Mouse (Mus musculus): Measurements from ENCODE around the gene Marveld2. TPM values are rescaled to one million over a fixed set of nuclear protein-coding genes. Genes with fewer than 3 reads are reported as not detected.

The Marveld2 gene
- total RNA-seq, 2 experiments from 2014 or later: 2.6 to 4.4 TPM

DNA sequence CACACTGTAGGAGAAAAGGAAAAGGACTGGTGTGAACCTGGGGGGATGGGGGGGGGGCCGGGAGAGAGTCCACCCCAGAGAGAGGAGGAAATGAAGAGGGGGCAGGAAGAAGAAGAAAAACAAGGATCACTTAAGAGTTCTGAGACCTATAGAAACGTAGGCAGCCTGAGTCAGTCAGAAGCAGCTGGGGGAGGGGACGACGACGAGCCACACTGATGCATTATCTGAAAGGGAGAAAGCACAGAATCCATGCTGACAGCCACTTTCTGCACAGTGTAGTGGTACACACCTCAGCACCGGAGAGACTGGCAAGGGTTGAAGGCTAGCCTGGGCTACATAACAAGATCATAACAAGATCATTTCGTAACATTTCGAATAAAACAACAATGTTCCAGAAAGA, 15.7 kb downstream of the Marveld2 start:
- DNase-seq (ENCODE audit: low spot score in 2 of 2): no peak

DNA sequence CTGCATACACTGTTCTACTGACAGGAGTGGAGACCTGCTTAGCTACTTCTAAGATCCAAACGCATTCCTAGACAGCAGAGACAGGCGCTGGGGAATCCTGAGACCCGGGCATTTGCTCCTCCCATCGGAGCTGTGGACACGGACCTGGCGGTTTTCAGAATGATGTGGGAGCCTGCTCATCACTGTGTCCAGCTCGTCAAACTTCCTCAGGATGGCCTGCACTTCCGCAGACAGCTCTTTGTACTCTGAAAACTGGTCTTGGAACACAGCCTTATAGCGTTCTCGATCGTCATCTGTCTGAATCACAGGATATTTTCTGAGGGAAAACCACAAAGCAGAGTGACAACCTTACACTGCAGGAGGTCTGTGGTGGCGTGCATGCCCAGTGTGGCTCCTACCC, 16.5 kb downstream of the Marveld2 start:
- no peak for DNase-seq (ENCODE audit: low spot score in 2 of 2)

DNA sequence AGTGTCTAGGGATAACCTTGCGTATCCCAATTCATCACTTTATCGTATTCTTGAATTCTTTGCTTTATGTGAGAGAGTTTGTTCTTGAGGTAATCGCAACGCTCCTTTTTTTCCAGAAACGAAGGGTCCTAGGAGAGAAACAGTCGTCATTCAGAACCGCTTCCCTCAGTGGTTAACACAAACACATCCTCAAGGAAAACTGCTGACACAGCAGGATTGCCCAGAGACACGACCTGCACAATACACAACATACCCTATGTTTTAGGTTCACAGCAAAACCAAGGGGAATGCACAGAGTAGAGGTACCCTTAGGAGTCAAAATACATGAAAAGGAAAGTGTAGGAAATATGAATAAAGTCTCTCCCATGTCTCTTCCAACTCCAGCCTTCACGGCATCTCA, 19.5 kb downstream of the Marveld2 start:
- no peak for DNase-seq (ENCODE audit: low spot score in 2 of 2)

DNA sequence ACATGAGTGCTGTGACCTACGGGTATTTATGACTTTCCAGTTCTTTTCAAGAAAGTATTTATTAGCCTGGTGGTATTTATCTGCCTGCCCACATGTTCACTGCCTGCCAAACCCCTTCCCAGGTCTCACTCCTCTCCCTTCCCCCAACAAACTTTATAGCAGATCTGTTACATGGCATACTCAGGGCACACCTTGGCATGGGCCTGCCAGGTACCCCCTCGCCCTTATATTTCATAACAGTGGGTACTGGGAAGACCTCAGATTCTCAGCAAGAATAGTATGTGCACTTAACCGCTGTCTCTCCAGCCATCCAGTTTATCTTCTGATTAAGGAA, 21.3 kb downstream of the Marveld2 start:
- no peak for DNase-seq (ENCODE audit: low spot score in 2 of 2)

DNA sequence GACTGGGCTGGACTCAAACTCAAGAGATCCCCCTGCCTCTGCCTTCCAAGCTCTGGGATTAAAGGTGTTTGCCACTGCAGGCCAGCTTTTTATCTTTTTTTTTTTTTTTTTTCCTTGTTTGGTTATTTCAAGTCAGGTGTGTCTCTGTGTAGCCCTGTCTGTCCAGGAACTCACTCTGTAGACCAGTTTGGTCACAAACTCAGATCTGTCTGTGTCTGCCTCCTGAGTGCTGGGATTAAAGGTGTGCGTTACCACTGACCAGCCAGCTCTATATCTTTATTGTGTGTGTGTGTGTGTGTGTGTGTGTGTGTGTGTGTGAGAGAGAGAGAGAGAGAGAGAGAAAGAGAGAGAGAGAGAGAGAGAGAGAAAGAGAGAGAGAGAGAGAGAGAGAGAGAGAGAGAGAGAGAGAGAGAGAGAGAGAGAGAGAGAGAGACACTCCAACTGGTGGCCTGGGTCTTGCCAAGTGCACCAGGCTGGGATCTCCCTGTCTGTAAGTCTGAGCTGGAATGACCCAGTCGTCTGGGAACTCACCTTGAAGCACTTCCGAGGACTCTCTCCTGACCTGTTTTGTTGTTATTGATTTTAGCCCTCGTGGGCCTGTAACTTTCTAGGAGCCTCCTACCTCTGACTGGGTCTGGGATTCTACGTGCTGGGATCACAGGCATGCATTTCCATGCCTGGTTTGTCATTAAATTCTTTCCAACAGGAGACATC, 21.8 kb downstream of the Marveld2 start:
- no peak for DNase-seq (ENCODE audit: low spot score in 2 of 2)

DNA sequence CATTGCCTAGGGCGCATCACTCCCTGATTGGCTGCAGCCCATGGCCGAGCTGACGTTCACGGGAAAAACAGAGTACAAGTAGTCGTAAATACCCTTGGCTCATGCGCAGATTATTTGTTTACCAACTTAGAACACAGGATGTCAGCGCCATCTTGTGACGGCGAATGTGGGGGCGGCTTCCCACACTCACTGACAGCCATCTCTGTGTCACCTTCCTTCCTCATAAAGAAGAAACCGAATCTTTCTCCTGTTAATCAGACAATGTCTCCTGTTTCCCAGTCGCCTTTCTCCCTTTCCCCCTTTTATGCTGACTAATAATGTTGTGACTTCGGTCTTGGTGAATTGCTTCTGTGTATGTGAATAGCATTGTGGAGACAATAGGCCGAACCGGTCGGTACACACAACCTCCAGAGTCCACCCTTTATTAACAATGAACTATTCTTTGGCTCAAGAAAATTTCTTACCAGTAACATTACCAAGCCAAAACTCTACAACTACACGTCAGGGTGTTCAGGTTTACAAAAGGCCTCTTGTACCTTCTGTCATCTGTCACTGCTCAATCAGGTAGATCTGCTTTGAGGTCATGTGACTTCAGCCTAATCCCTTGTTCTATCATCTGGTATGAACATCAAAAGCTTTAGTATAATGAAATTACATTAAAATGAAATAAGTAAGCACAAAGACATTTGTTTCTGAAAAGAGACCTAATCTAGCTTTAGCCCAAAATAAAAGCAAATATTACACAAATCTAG, 22.6 kb downstream of the Marveld2 start:
- DNase-seq (ENCODE audit: low spot score in 2 of 2): no peak

DNA sequence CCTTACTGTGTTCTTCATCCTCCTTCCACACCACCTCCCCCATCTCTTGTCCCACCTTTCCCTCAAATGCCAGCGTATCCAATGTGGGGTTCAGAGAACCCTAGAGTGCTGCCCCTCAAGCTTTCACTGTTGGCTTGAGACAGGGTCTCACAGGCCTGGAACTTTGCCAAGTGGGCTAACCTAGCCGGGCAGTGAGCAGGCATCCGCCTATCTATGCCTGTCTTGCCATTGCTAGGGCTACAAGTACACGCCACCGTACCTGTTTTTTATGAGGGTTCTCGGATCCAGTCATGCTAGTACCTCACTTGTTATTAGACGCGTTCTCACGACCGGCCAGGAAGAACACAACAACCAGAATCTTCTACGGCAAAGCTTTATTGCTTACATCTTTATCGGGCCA, 28.1 kb downstream of the Marveld2 start:
- DNase-seq (ENCODE audit: low spot score in 2 of 2): no peak

DNA sequence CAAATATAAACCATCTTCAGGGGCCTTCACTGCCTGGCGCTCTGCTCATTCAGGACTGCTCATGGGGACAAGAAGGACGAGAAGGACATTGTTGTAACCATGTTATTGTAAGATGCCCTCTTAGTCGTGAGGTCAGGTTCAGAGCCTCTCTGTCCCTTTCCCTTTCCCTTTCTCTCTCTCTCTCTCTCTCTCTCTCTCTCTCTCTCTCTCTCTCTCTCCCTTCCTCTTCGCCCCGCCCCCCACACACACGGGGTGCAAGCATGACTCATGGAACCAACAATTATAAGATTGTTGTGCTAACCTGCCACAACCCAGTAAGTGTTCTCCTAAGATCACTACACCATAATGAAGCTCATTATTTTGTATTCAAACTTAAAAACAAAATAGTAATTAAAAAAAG, 34.6 kb downstream of the Marveld2 start:
- no peak for DNase-seq (ENCODE audit: low spot score in 2 of 2)

DNA sequence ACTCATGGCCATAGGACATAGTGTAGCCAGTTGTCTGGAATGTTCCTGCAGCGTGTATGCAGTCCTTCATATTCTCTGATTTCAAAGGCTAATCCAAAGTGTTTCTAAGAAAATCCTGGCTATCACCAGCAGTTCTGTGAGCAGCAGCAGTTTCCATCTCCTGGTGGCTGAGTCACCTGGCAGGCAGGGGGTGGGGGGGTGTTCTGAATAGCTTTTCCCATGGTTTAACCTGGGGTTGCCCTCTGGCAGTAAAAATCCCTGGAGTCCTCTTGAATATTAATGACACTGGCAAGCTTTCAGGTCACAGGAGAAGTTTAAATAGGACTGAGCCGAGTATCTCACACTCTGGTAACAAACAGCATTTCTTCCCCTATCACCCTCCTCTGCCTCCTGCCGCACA, 35.1 kb downstream of the Marveld2 start:
- no peak for DNase-seq (ENCODE audit: low spot score in 2 of 2)

DNA sequence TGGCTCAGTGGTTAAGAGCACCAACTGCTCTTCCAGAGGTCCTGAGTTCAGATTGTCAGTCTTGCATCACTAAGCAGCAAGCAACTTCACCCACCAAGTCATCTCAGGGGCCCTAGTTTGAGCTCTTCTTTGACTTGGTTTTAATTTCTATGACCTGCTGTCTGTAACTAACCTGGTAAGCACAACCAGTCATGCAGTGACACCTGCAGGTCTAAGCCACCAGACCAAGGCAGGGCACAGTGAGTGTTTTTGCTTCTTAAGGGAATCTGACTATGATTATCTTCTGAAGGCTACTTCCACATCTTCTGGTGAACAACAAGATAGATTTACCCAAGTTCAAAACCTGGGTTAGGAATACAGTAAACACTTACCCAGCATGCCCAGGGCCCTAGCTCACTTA, 36.8 kb downstream of the Marveld2 start:
- DNase-seq (ENCODE audit: low spot score in 2 of 2): no peak

DNA sequence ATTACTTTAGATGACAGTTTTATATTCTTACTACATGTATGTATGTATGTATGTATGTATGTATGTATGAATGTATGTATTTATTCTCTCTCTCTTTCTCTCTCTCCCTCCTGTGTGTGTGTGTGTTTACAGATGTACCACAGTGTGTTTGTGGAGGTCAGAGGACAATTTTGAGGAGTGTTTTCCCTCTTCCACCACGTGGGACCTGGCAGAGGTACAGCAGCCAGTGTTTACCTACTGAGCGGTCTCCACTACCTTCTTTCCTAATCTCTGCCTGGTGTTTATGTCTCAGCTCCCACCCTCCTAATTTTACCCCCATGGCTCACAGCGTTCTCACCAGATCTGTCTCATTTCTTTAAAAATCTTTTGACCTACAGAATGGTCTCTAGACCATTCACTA, 37.6 kb downstream of the Marveld2 start:
- no peak for DNase-seq (ENCODE audit: low spot score in 2 of 2)

DNA sequence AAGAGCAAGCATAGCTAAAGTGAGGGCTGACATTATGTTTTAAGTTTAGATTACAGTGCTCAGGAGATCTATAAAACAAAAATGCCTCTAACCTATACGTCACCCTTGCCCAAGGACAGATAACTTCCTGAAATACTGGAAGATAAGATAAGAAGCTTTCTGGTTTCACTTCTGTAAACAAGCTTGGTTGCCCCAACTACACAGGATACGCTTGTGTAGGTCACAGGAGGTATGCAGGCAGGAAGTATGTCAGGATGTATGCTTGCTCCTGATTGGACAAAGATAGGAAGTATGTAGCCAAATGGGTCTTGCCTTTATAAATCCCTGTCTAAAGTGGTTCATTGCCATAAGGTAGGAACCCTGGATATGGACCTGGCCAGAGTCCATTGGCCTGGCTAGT, 40.8 kb downstream of the Marveld2 start:
- no peak for DNase-seq (ENCODE audit: low spot score in 2 of 2)

DNA sequence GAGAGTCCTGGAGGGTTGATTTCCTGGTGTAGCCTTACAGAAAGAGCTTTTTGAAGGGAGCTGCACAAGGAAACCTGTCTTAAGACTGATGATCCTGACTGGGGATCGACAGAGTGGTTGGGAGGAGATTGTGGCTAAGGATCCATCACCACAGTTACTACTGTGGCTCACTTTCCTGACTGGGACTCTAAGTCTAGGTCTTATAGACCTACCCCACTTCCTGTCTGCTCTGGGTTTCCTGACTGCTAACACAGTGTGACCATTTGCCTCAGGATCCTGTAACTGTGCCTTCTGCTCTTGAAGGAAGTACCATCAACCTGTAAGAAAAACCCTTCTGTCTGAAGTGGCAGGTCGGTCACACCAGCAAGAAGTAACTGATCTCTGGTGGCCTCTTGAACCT, 46.1 kb downstream of the Marveld2 start:
- no peak for DNase-seq (ENCODE audit: low spot score in 2 of 2)

DNA sequence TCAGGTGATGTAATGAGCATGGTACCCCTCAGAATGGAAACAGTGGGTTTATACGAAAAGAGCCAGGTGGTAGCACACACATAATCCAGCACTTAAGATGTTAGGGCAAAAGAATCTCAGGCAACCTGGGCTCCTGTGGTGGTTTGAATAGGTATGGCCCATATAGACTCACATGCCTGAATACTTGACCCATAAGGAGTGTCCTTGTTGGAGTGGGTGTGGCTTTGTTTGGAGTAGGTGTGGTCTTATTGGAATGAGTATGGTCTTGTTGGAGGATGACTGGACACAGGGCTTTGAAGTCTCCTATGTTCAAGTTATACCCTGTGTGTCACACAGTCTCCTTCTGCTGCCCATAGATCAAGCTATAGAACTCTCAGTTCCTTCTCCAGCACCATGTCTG, 48.4 kb downstream of the Marveld2 start:
- DNase-seq (ENCODE audit: low spot score in 2 of 2): no peak

DNA sequence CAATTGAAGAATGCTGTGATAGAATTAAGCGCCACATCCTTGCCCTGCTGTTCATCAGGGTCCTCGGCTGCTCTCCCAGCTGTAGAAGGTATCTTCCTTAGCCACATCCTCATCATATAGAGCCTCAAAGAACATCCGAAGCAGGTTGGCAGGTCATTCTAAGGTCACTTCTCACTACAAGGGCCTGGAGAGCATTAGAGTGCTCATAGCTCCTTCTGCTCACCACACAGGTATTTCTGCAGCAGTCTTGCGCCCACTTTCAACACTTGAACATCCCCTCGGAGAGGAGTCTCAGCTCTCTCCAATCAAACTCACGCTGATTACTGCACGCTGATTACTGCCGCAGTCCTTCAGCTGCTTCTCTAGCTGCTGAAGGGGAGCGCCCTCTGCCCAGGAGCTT, 57.3 kb downstream of the Marveld2 start:
- no peak for DNase-seq (ENCODE audit: low spot score in 2 of 2)

DNA sequence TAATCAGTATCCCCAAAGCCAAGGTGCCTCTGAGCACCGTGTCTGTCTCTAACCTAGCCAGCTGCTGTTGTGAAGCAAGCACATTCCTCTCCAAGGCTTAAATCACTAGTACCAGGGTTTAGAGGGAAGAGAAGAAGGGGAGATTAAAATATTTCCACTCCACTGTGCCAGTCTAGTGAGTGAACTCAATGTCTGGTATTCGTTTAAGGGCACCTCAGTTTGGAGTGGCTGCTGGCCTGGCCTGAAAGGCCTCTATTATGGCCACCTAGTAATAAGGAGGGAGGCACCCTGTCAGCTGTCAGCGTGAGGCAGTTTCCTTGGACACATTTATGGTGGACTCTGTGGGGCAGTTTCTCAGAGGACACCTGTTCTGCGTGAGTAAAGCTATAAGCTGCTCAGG, 59.8 kb downstream of the Marveld2 start:
- DNase-seq (ENCODE audit: low spot score in 2 of 2): no peak

DNA sequence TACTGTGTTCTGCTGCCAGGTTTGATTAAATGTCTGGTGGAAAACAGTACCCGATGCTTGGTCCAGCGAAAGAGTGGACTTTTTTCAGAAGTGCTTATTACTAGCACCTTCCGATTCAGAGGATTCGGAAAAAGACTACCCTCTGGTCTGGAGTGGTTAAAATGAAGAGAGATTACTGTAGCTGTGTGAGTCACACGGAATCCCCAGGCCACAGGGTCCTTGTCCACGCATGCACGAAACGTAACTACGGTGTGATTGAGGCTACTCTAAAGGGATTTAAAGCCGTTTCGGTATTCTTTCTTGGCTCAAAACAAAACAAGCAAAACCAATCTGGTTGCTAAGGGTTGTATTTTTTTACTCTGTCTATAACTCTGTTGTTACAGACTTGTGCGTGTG, 63.7 kb downstream of the Marveld2 start:
- DNase-seq (ENCODE audit: low spot score in 2 of 2): no peak

DNA sequence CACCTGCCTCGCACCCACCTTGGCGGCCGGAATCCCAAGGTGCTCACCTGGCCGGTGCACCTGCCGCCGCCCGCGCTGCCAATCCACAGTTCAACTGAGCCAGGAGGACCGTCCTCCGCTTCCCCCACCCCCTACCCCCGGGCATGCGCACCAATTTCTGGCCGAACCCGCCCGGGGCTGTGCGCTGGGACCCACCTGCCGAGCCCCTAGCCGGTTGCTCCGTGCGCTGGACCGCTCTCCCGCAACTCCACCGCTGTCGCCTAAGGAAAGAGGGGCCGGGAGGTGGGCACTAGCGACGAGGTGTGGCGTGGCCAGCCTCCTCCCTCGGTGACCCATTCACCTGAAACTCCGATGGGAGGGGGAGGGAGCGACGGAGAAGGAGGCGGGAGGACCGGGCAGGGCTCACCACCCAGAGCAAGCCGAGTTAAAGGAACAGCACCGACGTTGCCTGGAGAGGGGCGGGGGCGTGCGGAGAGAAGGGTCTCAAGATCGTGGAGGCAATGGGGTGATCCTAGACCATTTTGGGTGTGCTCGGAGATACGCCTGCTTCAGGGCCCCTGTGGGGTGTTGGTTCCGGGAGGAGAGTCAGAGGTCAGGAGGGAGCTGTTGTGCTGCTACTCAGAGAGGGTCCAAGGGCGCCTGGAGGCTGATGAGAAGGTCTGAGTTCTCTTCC, 64.3 kb downstream of the Marveld2 start, which contains the start of gene Ocln:
TSS of gene Ocln (minus strand) at position 350 of the 673 bp plus-strand sequence.
- peak; percentile 7 to 31 for DNase-seq (ENCODE audit: low spot score in 2 of 2)

DNA sequence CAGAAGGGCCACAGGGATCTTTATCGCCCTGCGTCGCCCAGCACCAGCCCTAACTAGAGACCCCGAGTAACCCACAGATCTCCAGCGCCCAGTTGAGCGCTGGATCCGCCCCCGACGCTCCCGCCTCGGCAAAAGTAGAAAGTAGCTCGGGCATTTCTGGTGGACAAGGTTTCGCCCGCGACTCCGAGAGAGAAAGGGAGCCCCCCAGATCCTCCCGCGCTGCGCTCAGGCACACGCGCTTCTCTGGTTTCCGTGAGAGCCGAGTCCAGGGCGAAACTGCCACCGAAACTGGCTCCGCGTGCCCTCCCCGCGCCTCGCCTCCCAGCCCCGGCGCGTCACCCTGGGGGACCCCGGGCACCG, 64.8 kb downstream of the Marveld2 start:
- no peak for DNase-seq (ENCODE audit: low spot score in 2 of 2)

DNA sequence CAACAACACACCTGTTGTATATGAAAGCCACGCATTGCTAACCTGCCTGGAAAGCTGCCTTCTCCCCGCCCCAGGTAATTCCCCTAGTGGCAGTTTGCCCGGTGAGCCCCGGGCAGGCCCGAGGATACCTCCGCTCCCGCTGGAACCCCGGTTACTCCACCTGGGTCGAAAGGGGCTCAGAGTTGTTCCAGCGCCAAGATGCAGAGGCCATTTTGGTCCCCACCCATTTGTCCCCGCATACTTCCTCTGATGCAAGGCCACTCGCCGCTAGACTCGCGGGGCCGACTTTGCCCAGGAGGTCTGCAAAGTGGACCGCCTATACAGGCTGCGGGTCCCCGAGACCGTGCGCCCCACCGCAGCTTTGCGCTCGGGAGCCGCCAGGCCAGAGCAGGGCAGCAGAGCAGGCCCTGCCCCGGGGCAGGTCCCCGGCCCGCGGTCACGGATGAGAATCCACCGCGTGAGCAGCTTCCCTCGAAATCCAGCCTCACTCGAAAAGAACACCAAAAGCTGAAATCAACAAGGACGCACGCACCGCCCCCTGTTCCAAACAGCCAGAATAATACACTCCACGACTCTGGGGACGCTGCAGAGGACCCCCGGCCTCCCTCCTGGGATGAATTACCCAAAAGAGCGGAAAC, 65.3 kb downstream of the Marveld2 start:
- no peak for DNase-seq (ENCODE audit: low spot score in 2 of 2)

DNA sequence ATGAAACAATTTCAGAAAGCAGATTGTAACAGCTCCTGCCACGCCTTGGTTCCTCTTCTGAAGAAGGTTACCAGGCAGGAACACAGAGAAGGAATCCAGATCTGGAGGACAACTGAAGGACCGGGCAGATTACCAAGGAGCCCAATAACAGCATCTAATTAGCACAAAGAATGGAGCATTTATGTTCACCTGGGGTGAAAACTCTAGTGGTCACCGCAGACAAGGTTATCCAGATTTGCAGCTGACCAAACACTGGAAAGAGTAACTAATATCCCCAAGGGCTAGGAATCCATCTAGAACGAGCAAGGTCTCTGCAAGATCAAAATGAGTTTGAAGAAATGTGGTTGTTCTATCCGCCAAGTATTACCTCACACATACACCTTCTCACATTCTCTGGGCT, 69.5 kb downstream of the Marveld2 start:
- DNase-seq (ENCODE audit: low spot score in 2 of 2): no peak

Data from adrenal gland, postnatal 4 days (tissue).